Mouse (Mus musculus) kidney, adult 2 months (tissue): Measurements from ENCODE around the gene Tas2r105.

Experiments
- CTCF ChIP-seq: fragments of 200-500 bp; conservative IDR thresholded peaks from 2 replicates; pipeline ENCODE4 v1.5.1; 2011; ENCODE audit warnings: low read depth, mild to moderate bottlenecking, control low read depth, low read length, moderate library complexity, mixed read lengths; ENCODE audit not compliant: insufficient read depth, insufficient read length
- POLR2A ChIP-seq: fragments of 200-500 bp; IDR thresholded peaks from one replicate; pipeline ENCODE4 v1.6.1; 2011; ENCODE audit warnings: low read depth, low read length, control low read depth

DNA sequence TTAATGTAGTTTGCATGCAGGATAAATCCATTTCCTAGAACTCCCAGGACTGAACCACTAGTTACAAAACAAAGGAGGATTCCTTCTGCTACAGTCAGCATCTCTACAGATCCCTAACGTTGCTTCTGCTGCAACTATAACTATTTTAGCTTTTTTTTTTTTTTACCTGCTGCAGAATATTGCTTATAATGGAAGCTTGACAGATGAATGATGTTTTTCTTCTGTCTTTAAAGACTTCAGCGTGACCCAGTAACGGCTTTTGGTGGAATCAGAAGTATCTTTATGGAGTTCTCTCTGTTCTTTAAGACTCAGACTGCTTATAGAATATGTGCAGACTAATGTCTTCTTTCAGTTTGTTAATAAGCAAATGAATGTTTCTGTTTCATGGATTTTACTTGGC is 8.5 kb downstream of the Tas2r105 start, which contains the start of gene Tas2r106:
- no peak for TF ChIP-seq POLR2A
- no peak for TF ChIP-seq CTCF
